Mouse (Mus musculus) retina, adult 2 months (tissue): ENCODE data around the gene Rassf7.
"Not testable (repeated sequence)": the region's sequence is repeated elsewhere in the genome, so short reads cannot be mapped to it uniquely, and the experiment has no call there.

Experiments
- DNase-seq: peaks from one replicate; pipeline ENCODE4 v3.0.0-alpha.2; 2012; ENCODE audit warnings: low read depth, low spot score

Gene Rassf7

GRCm38 (mm10) chr7:141222696-141223215 is 7.1 kb downstream of the Rassf7 start:
- DNase-seq, result no peak

GRCm38 (mm10) chr7:141226535-141226934 is 10.9 kb downstream of the Rassf7 start:
- no peak for DNase-seq

GRCm38 (mm10) chr7:141227796-141228195 is 12.1 kb downstream of the Rassf7 start:
- no peak for DNase-seq

- DNase-seq, result peak; percentile 90
Measured at GRCm38 (mm10) chr7:141228279-141229067, 12.8 kb downstream of the Rassf7 start, which contains the start of gene Phrf1. Gene Phrf1 (plus strand): TSS chr7:141228784.

GRCm38 (mm10) chr7:141229702-141230101 is 14.0 kb downstream of the Rassf7 start:
- no peak for DNase-seq

- no peak for DNase-seq
Measured at GRCm38 (mm10) chr7:141230570-141230969, 14.9 kb downstream of the Rassf7 start.

GRCm38 (mm10) chr7:141231111-141231510 is 15.5 kb downstream of the Rassf7 start:
- no peak for DNase-seq

GRCm38 (mm10) chr7:141231551-141231950 is 15.9 kb downstream of the Rassf7 start:
- no peak for DNase-seq

- not testable (repeated sequence) for DNase-seq
Measured at GRCm38 (mm10) chr7:141250486-141250885, 34.8 kb downstream of the Rassf7 start.

GRCm38 (mm10) chr7:141256159-141256558 is 40.5 kb downstream of the Rassf7 start:
- DNase-seq, result no peak

GRCm38 (mm10) chr7:141261480-141261879 is 45.8 kb downstream of the Rassf7 start:
- DNase-seq, result no peak

GRCm38 (mm10) chr7:141263640-141264039 is 48.0 kb downstream of the Rassf7 start:
- no peak for DNase-seq

- DNase-seq, result no peak
Measured at GRCm38 (mm10) chr7:141264041-141264700, 48.5 kb downstream of the Rassf7 start.

GRCm38 (mm10) chr7:141264761-141265410 is 49.2 kb downstream of the Rassf7 start:
- DNase-seq, result no peak

GRCm38 (mm10) chr7:141265411-141265738 is 49.7 kb downstream of the Rassf7 start:
- no peak for DNase-seq

GRCm38 (mm10) chr7:141265739-141266561 is 50.3 kb downstream of the Rassf7 start, which contains the start of gene Irf7:
Gene Irf7 (minus strand): TSS chr7:141266481.
- DNase-seq, result peak; percentile 53
